Mouse (Mus musculus) thymus, adult 18-20 months (tissue): Measurements from ENCODE around the gene Rph3al.

Experiments used
- DNase-seq, 2 experiments: peaks; one replicate each; pipeline ENCODE4 v3.0.0; 2022; ENCODE audit warnings: mixed read lengths in 2 of 2

Rph3al gene

GRCm38 (mm10) chr11:75859460-75859859 lies 78.8 kb downstream of the Rph3al start:
- DNase-seq = no peak

GRCm38 (mm10) chr11:75858975-75859374 lies 79.3 kb downstream of the Rph3al start:
- no peak for DNase-seq

- DNase-seq = no peak
These were observed 80.4 kb downstream of the Rph3al start for GRCm38 (mm10) chr11:75857781-75858180.

- no peak for DNase-seq
These were observed 83.9 kb downstream of the Rph3al start for GRCm38 (mm10) chr11:75854327-75854726.

GRCm38 (mm10) chr11:75853067-75853636 lies 85.1 kb downstream of the Rph3al start:
- DNase-seq = no peak

GRCm38 (mm10) chr11:75852485-75852884 lies 85.7 kb downstream of the Rph3al start:
- no peak for DNase-seq

- DNase-seq = no peak
These were observed 88.7 kb downstream of the Rph3al start for GRCm38 (mm10) chr11:75849552-75849951.

- DNase-seq = no peak
These were observed 91.6 kb downstream of the Rph3al start for GRCm38 (mm10) chr11:75846589-75846988.

- no peak for DNase-seq
These were observed 92.6 kb downstream of the Rph3al start for GRCm38 (mm10) chr11:75845675-75846074.

GRCm38 (mm10) chr11:75842904-75843619 lies 95.2 kb downstream of the Rph3al start:
- DNase-seq = no peak

- DNase-seq = no peak
These were observed 96.7 kb downstream of the Rph3al start for GRCm38 (mm10) chr11:75841503-75841902.

GRCm38 (mm10) chr11:75839536-75840430 lies 98.4 kb downstream of the Rph3al start:
- DNase-seq = no peak

GRCm38 (mm10) chr11:75838861-75839426 lies 99.3 kb downstream of the Rph3al start:
- no peak for DNase-seq

GRCm38 (mm10) chr11:75836240-75836610 lies 102.0 kb downstream of the Rph3al start:
- no peak for DNase-seq

GRCm38 (mm10) chr11:75835587-75836239 lies 102.5 kb downstream of the Rph3al start:
- DNase-seq = peak in 1 of 2 experiments; percentile 17

- no peak for DNase-seq
These were observed 105.1 kb downstream of the Rph3al start for GRCm38 (mm10) chr11:75833081-75833480.

GRCm38 (mm10) chr11:75830386-75830785 lies 107.8 kb downstream of the Rph3al start:
- no peak for DNase-seq

- no peak for DNase-seq
These were observed 110.8 kb downstream of the Rph3al start for GRCm38 (mm10) chr11:75827414-75827813.

GRCm38 (mm10) chr11:75823506-75823905 lies 114.7 kb downstream of the Rph3al start:
- no peak for DNase-seq

- no peak for DNase-seq
These were observed 125.1 kb downstream of the Rph3al start for GRCm38 (mm10) chr11:75813085-75813484.

GRCm38 (mm10) chr11:75811900-75812299 lies 126.3 kb downstream of the Rph3al start:
- no peak for DNase-seq

- DNase-seq = no peak
These were observed 127.7 kb downstream of the Rph3al start for GRCm38 (mm10) chr11:75810526-75810925.

GRCm38 (mm10) chr11:75807486-75807885 lies 130.7 kb downstream of the Rph3al start:
- DNase-seq = no peak
